Mouse (Mus musculus) gastrocnemius, adult 2 months (tissue): ENCODE results near the gene Chrna10. TPM values are rescaled to one million over a fixed set of nuclear protein-coding genes. Genes with fewer than 3 reads are reported as not detected.

ENCODE experiments used
- DNase-seq: peaks from one replicate; pipeline ENCODE4 v3.0.0; 2022
- H3K27ac ChIP-seq: fragments of 200-600 bp; 2 replicates; pipeline ENCODE4 v1.8.1; 2022; ENCODE audit warnings: mild to moderate bottlenecking
- H3K4me3 ChIP-seq: fragments of 200-600 bp; 2 replicates; pipeline ENCODE4 v1.8.1; 2022; ENCODE audit warnings: mild to moderate bottlenecking, moderate library complexity
- CTCF ChIP-seq: fragments of 200-600 bp; IDR thresholded peaks from 2 replicates; pipeline ENCODE4 v1.8.1; 2022; ENCODE audit warnings: antibody characterized with exemption, mild to moderate bottlenecking, moderate library complexity
- intact Hi-C: fragments of 180-260 bp; cut with DNase I; formaldehyde crosslinking; loops from one replicate; pipeline ENCODE4 v1.15.1; 2025
- total RNA-seq, 2 experiments: library from RNA; stranded (reverse); gene quantifications; 2 replicates each; pipeline ENCODE4 v1.2.3; 2021

The Chrna10 gene
- total RNA-seq, 2 experiments from 2014 or later: not detected

- Histone ChIP-seq H3K4me3 (peak overlapping the region; percentile 77), H3K27ac (peak overlapping the region; percentile 92)
- DNase-seq: no peak
- intact Hi-C loops: loop anchor here (10.0 kb wide), 1 partner anchor 402 kb away; the partner anchor contains the start of gene Clpb
- no peak for TF ChIP-seq CTCF
Observed at GRCm38 (mm10) chr7:102066363-102066762, 50.3 kb downstream of the Chrna10 start.

- Histone ChIP-seq H3K27ac (peak within 1 kb of the TSS; percentile 92), H3K4me3 (peak within 1 kb of the TSS; percentile 77)
- peak; percentile 97 for DNase-seq
- intact Hi-C loops: loop anchor here (10.0 kb wide), 1 partner anchor 400 kb away; the partner anchor contains the start of gene Clpb
- no peak for TF ChIP-seq CTCF
Observed at GRCm38 (mm10) chr7:102065046-102065891, 51.4 kb downstream of the Chrna10 start, which contains the start of the genes Rnf121, Xndc1 and Xntrpc. Gene Rnf121, minus strand, starts transcription at chr7:102065469. Gene Xndc1, plus strand, starts transcription at chr7:102065511. Gene Xntrpc, plus strand, starts transcription at chr7:102065713.

GRCm38 (mm10) chr7:102064655-102065045, 52.0 kb downstream of the Chrna10 start:
- no peak for TF ChIP-seq CTCF
- Histone ChIP-seq H3K27ac (peak overlapping the region; percentile 92), H3K4me3 (peak overlapping the region; percentile 77)
- intact Hi-C loops: loop anchor here (5.0 to 10.0 kb wide), 2 partner anchors 132 to 400 kb away; partner anchors contain the start of genes Clpb, Lrrc51 and Numa1
- DNase-seq: no peak

DNA sequence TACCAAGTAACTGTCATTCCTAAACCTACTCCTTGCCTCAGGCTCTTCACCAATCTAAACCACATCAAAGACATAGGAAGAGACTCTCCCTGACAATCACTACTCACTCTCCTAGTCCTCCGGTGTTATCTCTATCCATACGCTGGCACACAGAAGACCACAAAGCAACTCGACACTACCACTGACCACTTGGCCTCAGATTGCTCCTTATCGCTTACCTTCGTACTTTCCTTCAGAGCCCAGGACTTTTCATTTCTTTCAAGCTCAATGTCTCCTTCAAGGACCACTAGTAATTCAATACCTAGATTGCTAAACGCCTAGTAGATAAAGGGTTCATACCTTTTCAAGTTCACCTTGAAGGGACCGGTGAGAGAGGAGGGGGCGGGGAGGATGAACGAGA, 52.7 kb downstream of the Chrna10 start:
- H3K27ac ChIP-seq: no peak overlapping the region
- peak overlapping the region; percentile 77 for H3K4me3 ChIP-seq
- intact Hi-C loops: loop anchor here (5.0 to 10.0 kb wide), 2 partner anchors 132 to 399 kb away; partner anchors contain the start of genes Clpb, Lrrc51 and Numa1
- no peak for DNase-seq
- TF ChIP-seq CTCF: no peak

- Histone ChIP-seq H3K4me3 (no peak overlapping the region), H3K27ac (no peak overlapping the region)
- no peak for TF ChIP-seq CTCF
- intact Hi-C loops: loop anchor here (5.0 to 10.0 kb wide), 2 partner anchors 130 to 397 kb away; partner anchors contain the start of genes Clpb, Lrrc51 and Numa1
- no peak for DNase-seq
Observed at GRCm38 (mm10) chr7:102062203-102062602, 54.4 kb downstream of the Chrna10 start.

GRCm38 (mm10) chr7:102061353-102061752, 55.3 kb downstream of the Chrna10 start:
- intact Hi-C loops: loop anchor here (5.0 to 10.0 kb wide), 2 partner anchors 129 to 397 kb away; partner anchors contain the start of genes Clpb, Lrrc51 and Numa1
- no peak overlapping the region for H3K27ac ChIP-seq
- DNase-seq: no peak
- no peak overlapping the region for H3K4me3 ChIP-seq
- no peak for TF ChIP-seq CTCF

Other genes starting within 250 kb of the Chrna10 start
- 1 to 10 TPM; 2.4 to 2.8 TPM for gene Folr1, start 246.0 kb downstream of the Chrna10 start, total RNA-seq
- 100 to 1,000 TPM in 1 of 2 experiments, 10 to 100 TPM in 1; 93.2 to 107 TPM for gene Lamtor1, start 210.9 kb downstream of the Chrna10 start, total RNA-seq
- gene Tomt, start 210.5 kb downstream of the Chrna10 start, total RNA-seq: not detected
- gene Lrrc51, start 182.9 kb downstream of the Chrna10 start, total RNA-seq: 1 to 10 TPM; 4.1 to 4.2 TPM
- gene Numa1, start 182.7 kb downstream of the Chrna10 start, total RNA-seq: 10 to 100 TPM; 47.1 to 53.6 TPM
- gene Il18bp, start 98.1 kb downstream of the Chrna10 start, total RNA-seq: 1 to 10 TPM; 1.9 to 2.3 TPM
- gene Rnf121, start 51.4 kb downstream of the Chrna10 start, total RNA-seq: 10 to 100 TPM; 23.3 to 25.7 TPM
- 1 to 10 TPM; 4.4 to 6.5 TPM for gene Xndc1, start 51.3 kb downstream of the Chrna10 start, total RNA-seq
- 1 to 10 TPM in 1 of 2 experiments, under 1 TPM in 1; 0.50 to 1.2 TPM for gene Xntrpc, start 51.1 kb downstream of the Chrna10 start, total RNA-seq
- 1 to 10 TPM in 1 of 2 experiments, under 1 TPM in 1; 0.10 to 1.3 TPM for gene Trpc2, start 33.7 kb downstream of the Chrna10 start, total RNA-seq
- gene Art1, start 15.1 kb downstream of the Chrna10 start, total RNA-seq: 100 to 1,000 TPM; 480 to 491 TPM
- gene Art5, start 7.3 kb downstream of the Chrna10 start, total RNA-seq: 10 to 100 TPM; 18.3 to 30.4 TPM
- gene Nup98, start 93.3 kb upstream of the Chrna10 start, total RNA-seq: 10 to 100 TPM; 27.0 to 28.0 TPM
- gene Pgap2, start 93.4 kb upstream of the Chrna10 start, total RNA-seq: 10 to 100 TPM; 27.2 to 29.4 TPM
- 10 to 100 TPM; 14.7 to 17.0 TPM for gene Rhog, start 139.2 kb upstream of the Chrna10 start, total RNA-seq
- gene Stim1, start 151.0 kb upstream of the Chrna10 start, total RNA-seq: 100 to 1,000 TPM; 156 to 196 TPM